Mouse (Mus musculus) brain, embryonic 14.5 days (tissue): ENCODE measurements around the gene Plekhg1. TPM values are rescaled to one million over a fixed set of nuclear protein-coding genes. Genes with fewer than 3 reads are reported as not detected.

Experiments used
- DNase-seq: peaks from one replicate; pipeline ENCODE4 v3.0.0-alpha.2; 2011; ENCODE audit warnings: low read depth
- CTCF ChIP-seq: fragments of 200-500 bp; IDR thresholded peaks from 2 replicates; pipeline ENCODE4 v1.5.1; 2012; ENCODE audit warnings: inconsistent platforms, mild to moderate bottlenecking, moderate library complexity, borderline replicate concordance; ENCODE audit not compliant: insufficient read depth, insufficient read length; ENCODE audit errors: extremely low read depth
- POLR2A ChIP-seq: fragments of 200-500 bp; IDR thresholded peaks from 2 replicates; pipeline ENCODE4 v1.6.1; 2012; ENCODE audit warnings: mild to moderate bottlenecking, inconsistent platforms, borderline replicate concordance; ENCODE audit not compliant: poor library complexity, insufficient read depth, insufficient read length, severe bottlenecking; ENCODE audit errors: extremely low read depth
- polyA plus RNA-seq: library from polyadenylated mRNA; depleted of rRNA; stranded (reverse); fragments of >200 nt; gene quantifications from 2 replicates; pipeline ENCODE4 v1.2.3, GENCODE M21; 2012

The Plekhg1 gene
- polyA plus RNA-seq, 1 experiment: 8.8 TPM

- no peak for DNase-seq
- TF ChIP-seq CTCF (no peak), POLR2A (no peak)
These were observed 99.7 kb downstream of the Plekhg1 start for GRCm38 (mm10) chr10:3839748-3840432.

DNA sequence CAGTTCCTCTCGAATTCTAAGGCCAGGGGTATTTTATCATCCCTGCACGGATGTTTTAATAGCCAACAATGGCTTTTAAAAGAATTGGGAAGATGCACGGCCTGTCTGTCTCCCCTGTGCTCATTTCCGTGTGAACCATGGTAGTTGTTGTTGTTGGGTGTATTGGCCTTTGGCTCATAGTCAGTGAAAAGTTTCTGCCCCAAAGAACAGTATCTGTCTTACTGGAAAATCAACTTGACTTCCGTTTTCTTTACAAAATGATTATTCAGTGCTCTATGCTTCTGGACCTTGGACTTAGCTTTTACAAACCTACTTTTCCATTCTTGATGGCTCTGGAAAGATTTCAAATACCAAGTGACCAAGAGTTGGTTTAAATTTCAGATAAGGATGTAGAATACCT is 104.3 kb downstream of the Plekhg1 start:
- TF ChIP-seq POLR2A (no peak), CTCF (no peak)
- DNase-seq: no peak

DNA sequence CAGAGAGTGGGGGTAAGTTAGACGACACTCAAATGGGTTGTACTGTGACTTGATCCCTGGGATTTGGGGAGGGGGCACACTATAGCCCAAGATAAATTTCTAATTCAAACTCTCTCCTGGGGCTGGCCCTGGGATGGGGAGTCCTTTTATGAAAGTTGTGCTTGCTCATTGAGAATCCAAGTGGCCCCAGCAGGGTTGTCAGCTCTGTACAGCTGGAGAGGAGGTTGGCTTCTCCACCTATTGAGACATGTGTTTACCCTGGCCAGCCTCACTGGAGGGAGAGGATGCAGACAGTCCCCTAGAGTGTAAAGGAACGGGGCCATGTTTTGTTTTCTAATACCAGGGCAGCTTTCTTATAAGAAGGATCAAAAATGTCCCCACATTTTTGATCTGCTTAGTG is 106.9 kb downstream of the Plekhg1 start:
- no peak for DNase-seq

GRCm38 (mm10) chr10:3851461-3851860 is 111.3 kb downstream of the Plekhg1 start:
- DNase-seq: no peak
- no peak for TF ChIP-seq CTCF
- TF ChIP-seq POLR2A: no peak

More for the DNA sequence above, 106.9 kb downstream of the Plekhg1 start:
- no peak for TF ChIP-seq CTCF
- TF ChIP-seq POLR2A: no peak

- DNase-seq: no peak
- TF ChIP-seq CTCF (no peak), POLR2A (no peak)
These were observed 112.6 kb downstream of the Plekhg1 start for GRCm38 (mm10) chr10:3852733-3853132.

GRCm38 (mm10) chr10:3857912-3858311 is 117.7 kb downstream of the Plekhg1 start:
- DNase-seq: peak; percentile 52
- TF ChIP-seq POLR2A: no peak
- no peak for TF ChIP-seq CTCF

GRCm38 (mm10) chr10:3858437-3858836 is 118.3 kb downstream of the Plekhg1 start:
- peak; percentile 69 for DNase-seq
- TF ChIP-seq POLR2A (no peak), CTCF (no peak)

DNA sequence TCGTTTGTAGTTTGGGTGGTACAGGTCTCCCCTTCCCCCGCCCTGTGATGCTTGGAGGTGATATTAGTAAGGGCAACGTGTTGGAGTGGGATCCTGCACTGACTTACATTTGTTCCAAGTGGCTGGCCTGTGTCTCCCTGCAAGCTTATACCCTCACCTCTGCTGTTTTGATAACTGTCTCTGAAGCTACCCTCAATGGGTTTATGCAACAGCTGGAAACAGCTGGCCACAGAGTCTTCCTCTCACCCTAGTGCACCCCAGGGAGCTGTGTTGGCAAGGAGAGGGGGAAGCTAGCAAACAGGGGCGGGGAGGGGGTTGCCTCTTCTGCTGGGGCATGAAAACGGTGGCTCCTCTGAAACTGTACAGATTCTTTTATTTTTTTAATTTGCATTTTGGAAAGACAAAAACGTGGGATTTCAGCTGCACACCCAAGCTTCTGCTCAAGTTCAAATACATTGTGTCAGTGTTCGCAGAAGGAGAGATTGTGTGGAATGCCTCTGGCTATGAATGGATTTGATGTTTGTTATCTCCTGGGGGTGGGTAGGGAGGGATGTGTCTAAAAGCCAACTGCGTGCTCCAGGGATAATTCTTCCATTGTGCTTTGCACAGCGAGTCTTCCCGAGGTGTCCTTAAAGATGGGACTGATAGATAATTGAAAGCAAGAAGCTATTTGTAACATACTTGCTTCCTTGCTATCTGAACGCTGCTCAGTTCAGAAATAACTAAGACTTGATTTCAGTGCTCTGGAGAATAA is 119.0 kb downstream of the Plekhg1 start:
- TF ChIP-seq CTCF: no peak
- DNase-seq: no peak

DNA sequence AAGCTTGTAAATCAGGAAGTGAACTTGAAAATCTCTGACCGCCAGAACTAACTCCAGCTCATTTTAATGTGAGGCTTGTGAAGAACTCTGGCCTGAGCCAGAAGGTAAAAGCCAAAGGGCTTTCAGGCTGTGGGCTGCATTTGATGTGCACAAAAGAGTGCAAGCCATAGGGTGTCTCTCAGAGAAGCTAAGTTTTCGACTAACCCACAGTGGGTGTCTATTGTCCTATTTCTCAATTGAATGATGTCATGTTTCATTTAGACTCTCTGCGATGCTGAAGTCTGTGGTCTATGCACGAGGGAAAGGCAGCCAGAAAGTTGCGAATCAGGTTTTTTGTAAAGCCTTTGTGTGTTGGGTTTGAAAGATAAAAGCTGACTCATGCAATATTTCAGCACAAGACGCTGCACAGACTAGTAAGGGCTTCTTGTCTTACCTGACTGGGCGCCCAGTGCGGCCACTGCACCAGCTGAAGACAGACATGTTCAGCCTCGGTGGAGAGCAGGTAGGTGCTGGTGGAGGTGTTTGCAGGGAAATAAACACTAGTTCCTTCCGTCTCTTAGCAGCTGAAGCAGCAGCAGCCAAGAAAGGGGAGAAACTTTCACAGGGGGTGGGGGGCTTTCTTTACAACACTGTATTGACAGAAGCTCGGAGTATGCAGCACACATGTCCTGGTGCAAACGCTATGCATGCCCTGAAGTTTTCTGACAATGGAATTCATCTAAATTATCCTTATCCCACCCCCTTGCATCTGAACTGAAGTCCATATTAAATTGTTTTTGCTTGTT is 123.4 kb downstream of the Plekhg1 start:
- TF ChIP-seq CTCF: no peak
- no peak for TF ChIP-seq POLR2A
- DNase-seq: peak; percentile 85

GRCm38 (mm10) chr10:3864196-3864540 is 124.0 kb downstream of the Plekhg1 start:
- peak; percentile 78 for DNase-seq
- TF ChIP-seq CTCF: no peak
- TF ChIP-seq POLR2A: no peak

DNA sequence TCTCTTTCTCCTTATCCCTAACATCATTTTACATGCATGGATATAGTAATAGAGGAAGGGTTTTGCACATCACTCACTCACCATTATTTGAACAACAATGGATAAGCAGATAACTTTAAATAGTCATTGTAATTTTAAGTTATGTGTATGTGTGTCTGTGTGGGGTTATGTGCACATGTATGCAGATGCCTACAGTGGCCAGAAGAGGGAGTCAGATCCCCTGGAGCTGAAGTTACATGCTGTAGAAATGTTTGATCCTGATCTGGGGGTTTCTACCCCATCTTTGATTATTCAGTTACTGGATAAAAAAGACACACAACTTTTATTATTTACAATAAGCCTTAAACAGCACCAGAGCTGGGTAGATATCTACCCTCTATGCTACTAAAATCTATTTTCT is 127.1 kb downstream of the Plekhg1 start:
- TF ChIP-seq CTCF: no peak
- no peak for TF ChIP-seq POLR2A
- no peak for DNase-seq
